Mouse (Mus musculus) heart, embryonic 10.5 days (tissue): ENCODE data around the gene Pcsk5. TPM values are rescaled to one million over a fixed set of nuclear protein-coding genes. Genes with fewer than 3 reads are reported as not detected.

Experiments
- DNase-seq: peaks from one replicate; pipeline ENCODE4 v3.0.0-alpha.2; 2017; ENCODE audit warnings: low spot score
- H3K27ac ChIP-seq: fragments of 300-500 bp; sonication (generic); 2 replicates; pipeline ENCODE4 v1.5.1; 2016; ENCODE audit warnings: mild to moderate bottlenecking
- H3K27me3 ChIP-seq: fragments of 300-500 bp; sonication (generic); 2 replicates; pipeline ENCODE4 v1.6.1; 2016; ENCODE audit warnings: mild to moderate bottlenecking; ENCODE audit not compliant: poor library complexity, insufficient read depth, severe bottlenecking
- H3K36me3 ChIP-seq: fragments of 300-500 bp; sonication (generic); 2 replicates; pipeline ENCODE4 v1.6.1; 2016; ENCODE audit warnings: mild to moderate bottlenecking, moderate library complexity
- H3K4me1 ChIP-seq: fragments of 300-500 bp; sonication (generic); 2 replicates; pipeline ENCODE4 v1.6.1; 2016; ENCODE audit warnings: mild to moderate bottlenecking
- H3K4me3 ChIP-seq: fragments of 300-500 bp; sonication (generic); 2 replicates; pipeline ENCODE4 v1.5.1; 2016; ENCODE audit warnings: mild to moderate bottlenecking, moderate library complexity
- H3K9me3 ChIP-seq: fragments of 300-500 bp; sonication (generic); 2 replicates; pipeline ENCODE4 v1.6.1; 2016; ENCODE audit warnings: mild to moderate bottlenecking, moderate library complexity
- WGBS: fragments of 180-500 bp; shearing (Covaris S2); methylation state at CpG from one replicate; pipeline ENCODE4 v1.1.7; 2016; 5-methylcytosine and 5-hydroxymethylcytosine counted together
- polyA plus RNA-seq: library from polyadenylated mRNA; unstranded; fragments of >200 nt; fragmentation: Nextera tagmentation; extraction: Ambion mirVana; gene quantifications from 2 replicates; pipeline ENCODE4 v1.2.1, GENCODE M21; 2016

Gene Pcsk5
- polyA plus RNA-seq = 21.5 and 23.4 TPM in 2 replicates

DNA sequence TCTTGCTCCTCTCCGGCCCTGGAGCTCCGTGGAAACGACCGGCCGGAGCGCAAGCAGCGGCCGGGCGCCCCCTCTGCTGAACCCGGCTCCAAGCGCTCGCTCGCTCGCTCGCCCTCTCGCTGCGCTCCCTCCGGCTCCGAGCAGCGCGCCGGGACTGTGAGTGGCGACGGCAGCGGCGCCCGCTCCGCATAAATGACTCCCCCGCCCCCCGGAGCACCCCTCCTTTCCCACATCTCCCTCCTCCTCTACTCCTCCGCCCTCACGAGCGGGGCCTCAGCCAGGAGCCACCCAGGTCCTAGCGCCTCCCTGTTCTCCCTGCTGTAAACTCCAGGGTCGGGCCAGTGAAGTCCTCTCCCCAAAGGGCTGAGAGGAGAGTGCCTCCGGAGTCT is at the start of gene Pcsk5:
Gene Pcsk5 (minus strand): TSS at position 162 of the 389 bp plus-strand sequence.
- Histone ChIP-seq H3K36me3 (no peaks in the 10 kb centered on the region), H3K4me3 (peak within 1 kb of the TSS; percentile 74), H3K4me1 (peaks cover 17% of the 10 kb centered on the region), H3K9me3 (no peaks in the 10 kb centered on the region), H3K27ac (peak within 1 kb of the TSS; percentile 92), H3K27me3 (no peaks in the 10 kb centered on the region)
- peak; percentile 95 for DNase-seq
- under 1% methylated on average over 36 of the region's 36 CpGs for WGBS

DNA sequence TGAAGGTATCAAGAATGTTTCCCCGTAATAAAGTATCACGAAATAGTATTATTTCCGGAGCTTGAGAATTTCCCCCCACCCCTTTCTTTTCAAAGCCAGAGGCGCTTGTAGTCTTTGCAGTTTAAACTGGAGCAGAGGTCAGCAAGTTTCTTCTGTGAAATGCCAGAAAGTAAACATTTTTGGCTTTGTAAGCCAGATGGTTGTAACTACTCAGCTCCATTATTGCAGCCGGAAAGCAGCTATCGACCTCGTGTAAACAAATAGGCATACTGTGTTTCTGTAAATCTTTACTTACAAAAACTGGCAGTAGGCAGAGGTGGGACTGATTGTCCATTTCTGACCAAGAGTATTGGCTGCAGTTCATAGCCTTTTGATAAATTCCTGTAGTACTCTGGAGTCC is 38.4 kb upstream of the Pcsk5 start:
- no peak overlapping the region for H3K4me3 ChIP-seq
- no peak for DNase-seq
- WGBS = 86% methylated on average over 7 of the region's 7 CpGs

DNA sequence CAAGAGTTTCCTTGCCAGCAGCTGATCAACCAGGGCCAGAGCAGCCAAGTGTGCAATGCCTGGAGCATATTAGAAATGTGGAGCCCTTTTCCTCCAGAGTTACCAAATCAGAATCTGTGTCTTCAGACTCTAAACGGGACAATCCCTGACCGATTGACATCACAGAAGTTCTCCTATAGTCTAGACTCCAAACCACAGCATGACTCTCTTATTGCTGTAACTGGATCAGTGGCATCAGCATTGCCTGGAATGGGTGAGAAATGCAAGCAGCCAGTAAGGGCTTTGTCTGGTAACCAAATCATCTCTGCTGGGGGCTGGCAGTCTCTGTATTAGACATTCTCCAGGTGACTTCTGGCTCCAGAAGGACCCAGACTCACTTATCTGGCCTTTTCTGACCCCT is 37.0 kb upstream of the Pcsk5 start:
- Histone ChIP-seq H3K4me1 (no peaks in the 10 kb centered on the region; the same call in 1 of the 2 replicates), H3K4me3 (no peak overlapping the region), H3K36me3 (no peaks in the 10 kb centered on the region), H3K27me3 (no peaks in the 10 kb centered on the region), H3K9me3 (no peaks in the 10 kb centered on the region), H3K27ac (no peak overlapping the region)
- DNase-seq = no peak
- WGBS = 72% methylated on average over 2 of the region's 2 CpGs

More for the DNA sequence above, 38.4 kb upstream of the Pcsk5 start:
- H3K4me1 ChIP-seq = no peaks in the 10 kb centered on the region; the same call in 1 of the 2 replicates
- H3K36me3 ChIP-seq = no peaks in the 10 kb centered on the region
- no peak overlapping the region for H3K27ac ChIP-seq
- no peaks in the 10 kb centered on the region for H3K9me3 ChIP-seq
- H3K27me3 ChIP-seq = no peaks in the 10 kb centered on the region

DNA sequence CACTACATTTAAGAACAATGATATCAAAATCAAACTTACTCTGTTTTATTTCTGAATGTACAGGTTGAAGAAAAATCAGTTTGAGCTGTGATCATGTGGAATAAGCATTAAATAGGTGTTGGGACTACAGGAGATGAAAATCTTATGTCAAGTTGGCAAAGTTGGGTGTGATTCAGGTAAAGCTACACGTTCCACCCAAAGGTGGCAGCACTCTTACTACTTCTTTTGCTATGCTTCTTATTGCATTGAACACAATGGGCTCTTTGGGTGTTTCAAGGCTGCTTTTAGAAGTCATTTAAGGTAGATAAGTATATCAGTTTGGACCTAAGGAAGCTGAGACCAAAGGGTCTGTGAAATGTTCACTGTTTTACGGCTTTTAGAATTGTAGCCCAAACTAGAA is 36.3 kb upstream of the Pcsk5 start:
- 49% methylated on average over 2 of the region's 2 CpGs for WGBS
- DNase-seq = no peak
- Histone ChIP-seq H3K27me3 (no peaks in the 10 kb centered on the region), H3K9me3 (no peaks in the 10 kb centered on the region), H3K4me1 (no peaks in the 10 kb centered on the region; the same call in 1 of the 2 replicates), H3K36me3 (no peaks in the 10 kb centered on the region), H3K4me3 (no peak overlapping the region), H3K27ac (no peak overlapping the region)

DNA sequence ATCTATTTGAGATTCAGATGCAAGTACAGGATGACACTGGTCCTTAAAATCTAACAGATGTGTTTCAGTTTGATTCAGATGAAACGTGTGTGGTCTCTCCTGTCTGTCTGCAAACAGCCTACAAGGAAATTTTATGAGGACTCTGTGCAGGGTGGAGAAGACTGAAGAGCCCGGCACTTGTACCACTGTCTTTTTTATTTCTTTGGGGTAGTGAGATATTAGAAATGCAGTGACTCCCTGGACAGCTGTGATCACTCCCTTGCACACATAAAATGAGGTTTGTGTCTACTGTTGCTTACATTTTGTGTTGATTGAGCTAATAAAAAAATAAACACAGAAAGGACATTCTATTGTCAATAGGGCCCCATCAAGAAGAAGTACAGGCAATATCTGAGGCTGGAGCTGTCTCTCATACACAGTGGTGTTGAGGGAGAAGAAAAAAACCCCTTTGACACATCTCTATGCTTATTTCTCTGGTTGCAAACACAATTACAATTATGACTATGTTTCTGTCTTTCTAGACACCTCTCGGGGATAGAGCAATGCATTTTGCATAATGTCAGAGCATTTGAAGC is 29.0 kb upstream of the Pcsk5 start:
- H3K36me3 ChIP-seq = no peaks in the 10 kb centered on the region
- no peaks in the 10 kb centered on the region for H3K27me3 ChIP-seq
- 76% methylated on average over 3 of the region's 3 CpGs for WGBS
- no peak overlapping the region for H3K27ac ChIP-seq
- no peak overlapping the region for H3K4me3 ChIP-seq
- no peak for DNase-seq
- no peaks in the 10 kb centered on the region for H3K9me3 ChIP-seq
- H3K4me1 ChIP-seq = no peaks in the 10 kb centered on the region

DNA sequence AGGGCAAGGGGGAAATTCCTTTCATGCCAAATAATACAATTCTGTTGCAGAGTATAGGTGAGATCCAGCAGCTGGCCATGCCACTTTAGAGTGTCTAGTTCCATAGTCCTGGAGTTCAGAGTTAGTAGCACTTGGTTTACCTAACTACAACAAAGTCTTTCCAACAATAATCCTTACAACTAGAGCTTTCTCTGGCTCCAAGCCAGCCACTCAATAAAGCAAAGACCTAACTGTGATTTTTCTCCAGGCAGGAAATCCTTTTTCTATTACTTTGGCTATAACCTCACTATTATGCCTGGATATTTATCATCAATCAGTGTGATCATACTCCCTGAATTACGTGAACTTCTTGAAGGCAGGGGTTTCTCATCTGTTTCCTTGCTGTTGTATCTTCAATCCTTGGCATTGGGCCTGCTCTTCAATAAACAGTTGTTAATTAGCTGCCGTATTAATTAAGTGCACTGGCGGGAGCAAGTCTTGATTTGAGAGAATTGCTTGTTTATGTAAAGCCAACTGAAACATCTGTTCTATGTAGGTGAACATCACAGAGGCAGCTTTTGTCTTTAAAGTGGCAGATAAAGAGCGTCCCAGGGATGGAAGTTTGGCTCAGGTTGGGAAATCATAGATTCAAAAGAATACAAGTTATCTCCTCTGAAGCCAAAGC is 23.1 kb upstream of the Pcsk5 start:
- WGBS = 69% methylated on average over 4 of the region's 4 CpGs
- no peak for DNase-seq
- H3K4me1 ChIP-seq = no peaks in the 10 kb centered on the region
- no peaks in the 10 kb centered on the region for H3K36me3 ChIP-seq
- no peaks in the 10 kb centered on the region for H3K9me3 ChIP-seq
- no peak overlapping the region for H3K27ac ChIP-seq
- no peaks in the 10 kb centered on the region for H3K27me3 ChIP-seq
- no peak overlapping the region for H3K4me3 ChIP-seq

DNA sequence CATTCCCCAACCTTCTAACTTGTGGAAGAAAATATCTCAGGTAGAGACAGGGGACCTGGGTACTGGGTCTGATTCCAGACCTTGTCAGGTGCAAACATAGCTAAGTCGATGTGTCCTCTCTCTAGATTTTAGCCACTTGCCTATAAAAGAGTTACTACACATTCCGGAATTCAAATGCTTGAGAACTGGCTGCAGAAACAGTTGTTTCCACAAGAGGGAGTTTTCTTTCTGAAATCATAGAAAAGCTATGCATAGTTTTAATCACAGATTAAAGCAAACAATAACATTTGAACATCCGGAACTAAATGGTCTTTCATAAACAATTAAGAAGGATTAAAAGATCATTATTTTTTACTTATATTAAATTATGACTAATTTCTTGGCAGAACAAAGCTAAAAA is 19.3 kb upstream of the Pcsk5 start:
- H3K4me3 ChIP-seq = no peak overlapping the region
- H3K36me3 ChIP-seq = no peaks in the 10 kb centered on the region
- H3K27ac ChIP-seq = no peak overlapping the region
- DNase-seq = no peak
- H3K4me1 ChIP-seq = no peaks in the 10 kb centered on the region
- H3K27me3 ChIP-seq = no peaks in the 10 kb centered on the region
- 72% methylated on average over 3 of the region's 3 CpGs for WGBS
- no peaks in the 10 kb centered on the region for H3K9me3 ChIP-seq

DNA sequence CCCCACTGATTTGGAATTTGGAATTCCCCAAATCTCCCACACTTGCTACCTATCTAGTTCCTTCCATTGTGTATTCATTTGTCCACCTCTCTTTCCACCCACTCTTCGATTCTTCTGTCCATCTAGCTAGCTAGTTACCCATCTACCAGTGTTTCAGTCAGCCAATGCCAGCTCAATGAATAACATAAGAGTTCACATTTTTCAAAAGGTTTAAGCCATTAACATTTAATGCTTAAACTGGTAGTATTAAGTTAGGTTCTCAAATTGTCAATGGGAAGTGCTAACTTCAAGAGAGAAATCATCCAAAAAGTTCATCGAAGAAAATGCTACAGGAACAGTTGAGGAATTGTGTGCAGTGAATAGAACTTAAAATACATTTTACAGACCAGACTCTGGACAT is 11.0 kb upstream of the Pcsk5 start:
- no peaks in the 10 kb centered on the region for H3K36me3 ChIP-seq

DNA sequence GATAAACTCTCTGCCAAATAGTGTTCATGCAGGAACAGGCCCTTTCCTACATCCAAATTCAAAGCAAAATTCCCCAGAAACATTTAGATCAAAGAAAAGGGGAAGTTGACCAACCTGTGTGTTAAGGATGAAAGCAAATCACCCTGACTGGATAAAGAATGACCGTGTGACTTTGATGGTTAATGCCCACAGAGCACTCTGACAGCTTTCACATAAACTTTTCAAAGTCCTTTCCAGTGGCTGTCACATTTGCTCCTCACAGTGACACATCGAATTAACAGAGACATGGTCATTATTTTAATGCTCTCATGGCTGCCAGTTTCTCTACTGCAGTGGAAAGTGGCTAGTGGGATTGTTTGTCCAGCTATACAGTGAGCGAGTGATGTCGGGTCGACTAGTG is 8.5 kb upstream of the Pcsk5 start:
- Histone ChIP-seq H3K27ac (no peak overlapping the region), H3K9me3 (no peaks in the 10 kb centered on the region), H3K4me3 (no peak overlapping the region), H3K27me3 (no peaks in the 10 kb centered on the region), H3K4me1 (no peaks in the 10 kb centered on the region), H3K36me3 (no peaks in the 10 kb centered on the region)
- WGBS = 64% methylated on average over 5 of the region's 5 CpGs
- no peak for DNase-seq

More for the DNA sequence above, 11.0 kb upstream of the Pcsk5 start:
- Histone ChIP-seq H3K27me3 (no peaks in the 10 kb centered on the region), H3K9me3 (no peaks in the 10 kb centered on the region), H3K4me3 (no peak overlapping the region), H3K4me1 (no peaks in the 10 kb centered on the region), H3K27ac (no peak overlapping the region)
- DNase-seq = no peak
- WGBS = 82% methylated on average over 2 of the region's 2 CpGs

DNA sequence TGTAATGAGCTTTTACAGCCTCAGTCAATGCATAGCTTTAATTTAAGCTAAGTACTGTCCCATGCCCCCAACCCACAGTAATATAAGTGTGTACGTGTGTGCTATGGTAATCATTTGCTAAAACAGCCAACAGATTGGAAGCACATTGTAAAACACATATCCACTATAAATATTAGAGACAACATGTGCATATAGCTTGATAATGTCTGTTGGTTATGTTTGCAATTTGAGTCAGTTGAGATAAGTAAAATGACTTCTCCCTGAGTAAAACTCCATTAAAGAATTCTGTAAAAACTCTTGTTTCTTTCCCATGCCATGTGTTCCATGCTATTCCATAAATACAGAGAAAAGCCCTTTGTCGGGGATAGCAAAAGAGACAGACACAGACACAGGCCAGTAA is 4.2 kb upstream of the Pcsk5 start:
- no peak for DNase-seq
- no peaks in the 10 kb centered on the region for H3K36me3 ChIP-seq
- 88% methylated on average over 2 of the region's 2 CpGs for WGBS
- H3K4me3 ChIP-seq = no peak overlapping the region
- H3K4me1 ChIP-seq = peaks cover 15% of the 10 kb centered on the region
- H3K27me3 ChIP-seq = no peaks in the 10 kb centered on the region
- no peaks in the 10 kb centered on the region for H3K9me3 ChIP-seq
- H3K27ac ChIP-seq = no peak overlapping the region

DNA sequence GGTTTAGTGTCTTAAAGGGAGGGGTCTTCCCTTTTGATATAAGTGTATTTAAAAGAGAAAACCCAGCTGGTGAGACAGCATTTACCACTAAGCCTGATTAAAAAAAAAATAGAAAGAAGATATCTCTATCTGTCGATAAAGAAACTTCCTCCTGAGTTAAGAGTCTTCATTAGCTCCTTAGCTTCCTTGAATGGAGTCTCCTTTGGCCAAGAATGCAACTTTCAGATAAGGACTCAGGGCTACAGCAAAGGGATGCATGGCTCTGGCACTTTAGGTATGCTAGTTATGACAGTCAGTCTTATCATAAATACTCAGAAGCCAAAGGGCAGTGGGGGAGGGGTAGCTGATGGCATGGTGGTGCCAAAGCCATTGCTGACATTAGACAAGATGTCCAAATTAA is 2.4 kb upstream of the Pcsk5 start:
- Histone ChIP-seq H3K4me1 (peaks cover 17% of the 10 kb centered on the region), H3K4me3 (no peak overlapping the region), H3K27ac (no peak overlapping the region), H3K9me3 (no peaks in the 10 kb centered on the region), H3K36me3 (no peaks in the 10 kb centered on the region), H3K27me3 (no peaks in the 10 kb centered on the region)
- DNase-seq = no peak
- WGBS = 15% methylated on average over 1 of the region's 1 CpGs

DNA sequence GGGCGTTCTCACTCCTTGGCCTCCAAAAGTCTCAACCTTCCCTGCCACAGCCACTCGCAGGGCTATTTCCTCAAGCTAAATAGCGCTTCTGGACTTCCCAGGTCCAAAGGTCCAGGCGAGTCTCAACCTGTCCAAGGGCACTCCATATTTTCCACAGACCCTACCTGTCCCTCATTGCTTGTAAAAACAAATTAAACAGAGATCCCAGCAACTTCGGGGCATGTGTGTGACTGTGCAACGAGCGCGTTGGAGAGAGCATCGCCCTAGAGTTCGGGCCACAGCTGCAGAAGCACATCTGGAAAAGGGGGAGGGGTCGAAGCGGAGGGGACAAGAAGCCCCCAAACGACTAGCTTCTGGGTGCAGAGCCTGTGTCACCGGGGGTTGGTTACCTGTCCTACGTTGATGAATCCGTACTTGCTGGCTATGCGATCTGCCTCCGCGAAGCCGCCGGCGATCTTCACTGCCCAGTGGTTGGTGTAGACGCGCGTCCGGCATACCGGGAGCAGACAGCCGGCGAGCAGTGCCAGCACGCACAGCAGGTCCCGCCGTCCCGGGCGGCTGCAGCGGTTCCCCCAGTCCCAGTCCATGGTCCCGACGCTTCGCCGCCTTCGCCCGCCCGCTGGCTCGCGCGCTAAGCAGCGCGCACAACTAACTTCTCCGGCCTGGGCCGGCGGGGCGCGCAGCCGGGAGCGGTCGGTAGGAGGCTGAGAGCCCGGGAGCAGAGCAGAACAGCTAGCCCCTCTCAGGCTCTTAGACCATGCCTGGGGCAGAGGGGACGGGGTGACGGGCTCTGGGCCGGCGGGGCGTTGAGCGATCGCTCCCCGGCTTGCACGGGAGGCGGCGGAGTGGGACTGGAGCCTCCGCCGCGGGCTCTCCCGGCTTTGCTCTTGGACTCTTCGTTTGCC is 614 bp downstream of the Pcsk5 start:
- WGBS = under 1% methylated on average over 72 of the region's 72 CpGs
- peaks cover 17% of the 10 kb centered on the region for H3K4me1 ChIP-seq
- H3K36me3 ChIP-seq = no peaks in the 10 kb centered on the region
- H3K27me3 ChIP-seq = no peaks in the 10 kb centered on the region
- DNase-seq = peak; percentile 80
- H3K27ac ChIP-seq = peak overlapping the region; percentile 92
- peak overlapping the region; percentile 74 for H3K4me3 ChIP-seq
- no peaks in the 10 kb centered on the region for H3K9me3 ChIP-seq
